Mouse (Mus musculus) limb, embryonic 10.5 days (tissue): ENCODE measurements at regions not wholly inside any gene's neighbourhood (a gene's known extent, or its start where the extent isn't known, plus 50 kb on each side); places are given as distances from the start of the nearest gene placed in this dataset.

ENCODE experiments used
- DNase-seq: peaks from one replicate; pipeline ENCODE4 v3.0.0-alpha.2; 2017; ENCODE audit warnings: low spot score
- H3K27ac ChIP-seq: fragments of 300-500 bp; sonication (generic); 2 replicates; pipeline ENCODE4 v1.5.1; 2016; ENCODE audit warnings: mild to moderate bottlenecking
- H3K27me3 ChIP-seq: fragments of 300-500 bp; sonication (generic); 2 replicates; pipeline ENCODE4 v1.6.1; 2016; ENCODE audit warnings: low read depth, mild to moderate bottlenecking; ENCODE audit not compliant: poor library complexity, severe bottlenecking
- H3K36me3 ChIP-seq: fragments of 300-500 bp; sonication (generic); 2 replicates; pipeline ENCODE4 v1.6.1; 2016; ENCODE audit warnings: mild to moderate bottlenecking, moderate library complexity
- H3K4me1 ChIP-seq: fragments of 300-500 bp; sonication (generic); 2 replicates; pipeline ENCODE4 v1.6.1; 2016
- H3K4me3 ChIP-seq: fragments of 300-500 bp; sonication (generic); 2 replicates; pipeline ENCODE4 v1.5.1; 2016; ENCODE audit warnings: mild to moderate bottlenecking, moderate library complexity
- H3K9me3 ChIP-seq: fragments of 300-500 bp; sonication (generic); replicated peaks from 2 replicates; pipeline ENCODE4 v1.6.1; 2016; ENCODE audit warnings: mild to moderate bottlenecking
- WGBS: fragments of 180-500 bp; shearing (Covaris S2); methylation state at CpG from one replicate; pipeline ENCODE4 v1.1.7; 2016; 5-methylcytosine and 5-hydroxymethylcytosine counted together

- Histone ChIP-seq H3K9me3 (no peaks in the 10 kb centered on the region), H3K27me3 (no peaks in the 10 kb centered on the region), H3K36me3 (no peaks in the 10 kb centered on the region), H3K27ac (peak overlapping the region; percentile 9; the same call in 1 of the 2 replicates), H3K4me1 (peaks cover 64% of the 10 kb centered on the region), H3K4me3 (no peak overlapping the region)
- no peak for DNase-seq
- 93% methylated on average over 6 of the region's 6 CpGs for WGBS
These were observed 404.3 kb downstream of the Cbln4 start for GRCm38 (mm10) chr2:171638931-171639330.

GRCm38 (mm10) chr2:171636837-171637236 lies 406.4 kb downstream of the Cbln4 start:
- no peak for DNase-seq
- Histone ChIP-seq H3K9me3 (no peaks in the 10 kb centered on the region), H3K4me3 (no peak overlapping the region), H3K36me3 (no peaks in the 10 kb centered on the region), H3K27ac (peak overlapping the region; percentile 70; the same call in 1 of the 2 replicates), H3K4me1 (peaks cover 80% of the 10 kb centered on the region), H3K27me3 (no peaks in the 10 kb centered on the region)
- 18% methylated on average over 6 of the region's 6 CpGs for WGBS

- DNase-seq, result peak; percentile 63
- WGBS, result 28% methylated on average over 15 of the region's 15 CpGs
- Histone ChIP-seq H3K4me1 (peaks cover 64% of the 10 kb centered on the region), H3K27ac (peak overlapping the region; percentile 82), H3K4me3 (no peak overlapping the region), H3K36me3 (no peaks in the 10 kb centered on the region), H3K9me3 (no peaks in the 10 kb centered on the region), H3K27me3 (peaks cover 7% of the 10 kb centered on the region)
These were observed 409.7 kb downstream of the Cbln4 start for GRCm38 (mm10) chr2:171633355-171634097.

GRCm38 (mm10) chr2:171630101-171630715 lies 413.1 kb downstream of the Cbln4 start:
- no peaks in the 10 kb centered on the region for H3K9me3 ChIP-seq
- H3K27ac ChIP-seq, result peak overlapping the region; percentile 77
- no peaks in the 10 kb centered on the region for H3K36me3 ChIP-seq
- DNase-seq, result no peak
- H3K4me1 ChIP-seq, result peaks cover 46% of the 10 kb centered on the region
- H3K4me3 ChIP-seq, result no peak overlapping the region
- 92% methylated on average over 9 of the region's 9 CpGs for WGBS
- H3K27me3 ChIP-seq, result peaks cover 7% of the 10 kb centered on the region

GRCm38 (mm10) chr2:171628182-171628850 lies 414.9 kb downstream of the Cbln4 start:
- no peak overlapping the region for H3K27ac ChIP-seq
- H3K36me3 ChIP-seq, result no peaks in the 10 kb centered on the region
- peaks cover 29% of the 10 kb centered on the region for H3K4me1 ChIP-seq
- peaks cover 7% of the 10 kb centered on the region for H3K27me3 ChIP-seq
- DNase-seq, result no peak
- WGBS, result 96% methylated on average over 10 of the region's 10 CpGs
- H3K4me3 ChIP-seq, result no peak overlapping the region
- H3K9me3 ChIP-seq, result no peaks in the 10 kb centered on the region

- Histone ChIP-seq H3K9me3 (no peaks in the 10 kb centered on the region), H3K27ac (no peak overlapping the region), H3K4me1 (peaks cover 16% of the 10 kb centered on the region; the same call in 1 of the 2 replicates), H3K36me3 (no peaks in the 10 kb centered on the region), H3K27me3 (0 out of 2 replicates have a peak, but pooled peaks cover 3% of the 10 kb centered on the region), H3K4me3 (no peak overlapping the region)
- DNase-seq, result no peak
- 71% methylated on average over 5 of the region's 5 CpGs for WGBS
These were observed 422.6 kb downstream of the Cbln4 start for GRCm38 (mm10) chr2:171620668-171621067.

- Histone ChIP-seq H3K4me1 (peaks cover 16% of the 10 kb centered on the region; the same call in 1 of the 2 replicates), H3K4me3 (no peak overlapping the region), H3K27me3 (0 out of 2 replicates have a peak, but pooled peaks cover 3% of the 10 kb centered on the region), H3K36me3 (no peaks in the 10 kb centered on the region), H3K9me3 (no peaks in the 10 kb centered on the region), H3K27ac (no peak overlapping the region)
- DNase-seq, result no peak
- WGBS, result 82% methylated on average over 2 of the region's 2 CpGs
These were observed 423.0 kb downstream of the Cbln4 start for GRCm38 (mm10) chr2:171620253-171620652.

- H3K9me3 ChIP-seq, result no peaks in the 10 kb centered on the region
- no peak for DNase-seq
- WGBS, result 92% methylated on average over 4 of the region's 4 CpGs
- no peak overlapping the region for H3K4me3 ChIP-seq
- 0 out of 2 replicates have a peak, but pooled peaks cover 3% of the 10 kb centered on the region for H3K27me3 ChIP-seq
- no peak overlapping the region for H3K27ac ChIP-seq
- H3K4me1 ChIP-seq, result peaks cover 16% of the 10 kb centered on the region; the same call in 1 of the 2 replicates
- H3K36me3 ChIP-seq, result no peaks in the 10 kb centered on the region
These were observed 424.5 kb downstream of the Cbln4 start for GRCm38 (mm10) chr2:171618771-171619170.

- H3K9me3 ChIP-seq, result no peaks in the 10 kb centered on the region
- WGBS, result 74% methylated on average over 9 of the region's 9 CpGs
- H3K36me3 ChIP-seq, result no peaks in the 10 kb centered on the region
- 0 out of 2 replicates have a peak, but pooled peaks cover 3% of the 10 kb centered on the region for H3K27me3 ChIP-seq
- no peak overlapping the region for H3K27ac ChIP-seq
- no peak overlapping the region for H3K4me3 ChIP-seq
- DNase-seq, result no peak
- peaks cover 16% of the 10 kb centered on the region; the same call in 1 of the 2 replicates for H3K4me1 ChIP-seq
These were observed 424.9 kb downstream of the Cbln4 start for GRCm38 (mm10) chr2:171618333-171618732.

- no peak for DNase-seq
- H3K27ac ChIP-seq, result no peak overlapping the region
- H3K36me3 ChIP-seq, result no peaks in the 10 kb centered on the region
- no peak overlapping the region for H3K4me3 ChIP-seq
- H3K9me3 ChIP-seq, result no peaks in the 10 kb centered on the region
- H3K27me3 ChIP-seq, result no peaks in the 10 kb centered on the region
- WGBS, result 78% methylated on average over 2 of the region's 2 CpGs
- H3K4me1 ChIP-seq, result peaks cover 5% of the 10 kb centered on the region; the same call in 1 of the 2 replicates
These were observed 427.8 kb downstream of the Cbln4 start for GRCm38 (mm10) chr2:171615462-171615861.

- Histone ChIP-seq H3K27ac (no peak overlapping the region), H3K36me3 (no peaks in the 10 kb centered on the region), H3K4me3 (no peak overlapping the region), H3K4me1 (no peaks in the 10 kb centered on the region), H3K27me3 (no peaks in the 10 kb centered on the region), H3K9me3 (no peaks in the 10 kb centered on the region)
- DNase-seq, result no peak
- 77% methylated on average over 5 of the region's 5 CpGs for WGBS
These were observed 438.2 kb downstream of the Cbln4 start for GRCm38 (mm10) chr2:171605064-171605463.

- Histone ChIP-seq H3K4me1 (peaks cover 11% of the 10 kb centered on the region), H3K27me3 (no peaks in the 10 kb centered on the region), H3K36me3 (no peaks in the 10 kb centered on the region), H3K27ac (no peak overlapping the region), H3K9me3 (no peaks in the 10 kb centered on the region), H3K4me3 (no peak overlapping the region)
- WGBS, result 84% methylated on average over 5 of the region's 5 CpGs
- no peak for DNase-seq
These were observed 448.0 kb downstream of the Cbln4 start for GRCm38 (mm10) chr2:171595240-171595639.

GRCm38 (mm10) chr2:171593884-171594283 lies 449.4 kb downstream of the Cbln4 start:
- H3K4me3 ChIP-seq, result no peak overlapping the region
- no peaks in the 10 kb centered on the region for H3K9me3 ChIP-seq
- H3K27ac ChIP-seq, result peak overlapping the region; percentile 66
- WGBS, result 93% methylated on average over 3 of the region's 3 CpGs
- H3K36me3 ChIP-seq, result no peaks in the 10 kb centered on the region
- H3K27me3 ChIP-seq, result no peaks in the 10 kb centered on the region
- no peak for DNase-seq
- H3K4me1 ChIP-seq, result peaks cover 11% of the 10 kb centered on the region
